Mouse (Mus musculus) left cerebral cortex, postnatal 14 days (tissue): ENCODE measurements around the gene Gm11273. TPM values are rescaled to one million over a fixed set of nuclear protein-coding genes. Genes with fewer than 3 reads are reported as not detected.
"Not testable (repeated sequence)": the region's sequence is repeated elsewhere in the genome, so short reads cannot be mapped to it uniquely, and the experiment has no call there.

ENCODE experiments used
- DNase-seq, 2 experiments: peaks; one replicate each; pipeline ENCODE4 v3.0.0; 2021 to 2022; ENCODE audit warnings: low spot score in 2 of 2, mixed read lengths in 1 of 2
- intact Hi-C: fragments of 180-260 bp; cut with DNase I; formaldehyde crosslinking; loops from one replicate; pipeline ENCODE4 v1.15.1; 2025
- long read RNA-seq, 2 experiments: library from polyadenylated mRNA; stranded (forward); transcript quantifications; one replicate each; pipeline ENCODE4 v2.0.0; 2021
- total RNA-seq, 2 experiments: library from RNA; stranded (reverse); gene quantifications; 2 replicates each; pipeline ENCODE4 v1.2.3; 2021

Gm11273 gene
- 10 to 100 TPM; 59.6 to 63.4 TPM for total RNA-seq
- long read RNA-seq, experiment 1, transcript Gm11273-201 (1 exons, 390 nt) = major isoform, 89 of 89 reads
- long read RNA-seq, experiment 1, partial matches to known transcripts = 0 of 89 reads
- long read RNA-seq, experiment 1, other reads (novel, unspliced or antisense) = 0 of 89 reads
- long read RNA-seq, experiment 2, transcript Gm11273-201 (1 exons, 390 nt) = major isoform, 71 of 71 reads
- long read RNA-seq, experiment 2, partial matches to known transcripts = 0 of 71 reads
- long read RNA-seq, experiment 2, other reads (novel, unspliced or antisense) = 0 of 71 reads

- intact Hi-C loops = not testable (repeated sequence)
Observed at GRCm38 (mm10) chr13:21501182-21501581, at the start of gene Gm11273. Gm11273 (minus strand) TSS chr13:21501418.

GRCm38 (mm10) chr13:21550416-21551110 is 49.3 kb upstream of the Gm11273 start:
- intact Hi-C loops = no loop called here

More at GRCm38 (mm10) chr13:21501182-21501581, at the start of gene Gm11273:
- DNase-seq = not testable (repeated sequence)

GRCm38 (mm10) chr13:21549487-21549886 is 48.3 kb upstream of the Gm11273 start:
- intact Hi-C loops = no loop called here
- no peak for DNase-seq

More at GRCm38 (mm10) chr13:21550416-21551110, 49.3 kb upstream of the Gm11273 start:
- DNase-seq = no peak

- no peak for DNase-seq
- intact Hi-C loops = no loop called here
Observed at GRCm38 (mm10) chr13:21542708-21543107, 41.5 kb upstream of the Gm11273 start, which contains the start of gene Olfr1366. Olfr1366 (minus strand) TSS chr13:21542808.

GRCm38 (mm10) chr13:21530781-21531201 is 29.6 kb upstream of the Gm11273 start, which contains the start of gene Zkscan8:
Zkscan8 (minus strand) TSS chr13:21531120.
- intact Hi-C loops = no loop called here
- peak; percentile 82 to 83 for DNase-seq

GRCm38 (mm10) chr13:21530136-21530535 is 28.9 kb upstream of the Gm11273 start:
- intact Hi-C loops = no loop called here

GRCm38 (mm10) chr13:21506221-21506649 is 5.0 kb upstream of the Gm11273 start:
- intact Hi-C loops = no loop called here
- peak; percentile 74 to 75 for DNase-seq

More at GRCm38 (mm10) chr13:21530136-21530535, 28.9 kb upstream of the Gm11273 start:
- DNase-seq = no peak

GRCm38 (mm10) chr13:21502296-21502695 is 1.1 kb upstream of the Gm11273 start:
- intact Hi-C loops = no loop called here
- no peak for DNase-seq

- intact Hi-C loops = no loop called here
- DNase-seq = peak in 1 of 2 experiments; percentile 12
Observed at GRCm38 (mm10) chr13:21495080-21495479, 6.1 kb downstream of the Gm11273 start, which contains the start of gene AK157302. AK157302 (plus strand) TSS chr13:21495223.

GRCm38 (mm10) chr13:21492847-21493246 is 8.4 kb downstream of the Gm11273 start:
- intact Hi-C loops = no loop called here
- no peak for DNase-seq

- intact Hi-C loops = no loop called here
- no peak for DNase-seq
Observed at GRCm38 (mm10) chr13:21486881-21487280, 14.3 kb downstream of the Gm11273 start.

GRCm38 (mm10) chr13:21478759-21479670 is 22.2 kb downstream of the Gm11273 start, which contains the start of the genes Zkscan4 and Gm10065:
Zkscan4 (plus strand) TSS chr13:21478907.
Gm10065 (minus strand) TSS chr13:21479441.
- DNase-seq = peak; percentile 84
- intact Hi-C loops = loop anchor here (2.0 kb wide), 1 partner anchor 26 kb away; the partner anchor contains the start of gene Zscan26

GRCm38 (mm10) chr13:21472427-21472826 is 28.8 kb downstream of the Gm11273 start:
- intact Hi-C loops = no loop called here
- DNase-seq = no peak

- DNase-seq = no peak
- intact Hi-C loops = no loop called here
Observed at GRCm38 (mm10) chr13:21469097-21469496, 32.1 kb downstream of the Gm11273 start.

- intact Hi-C loops = no loop called here
- DNase-seq = peak; percentile 49 to 74
Observed at GRCm38 (mm10) chr13:21468061-21469019, 32.9 kb downstream of the Gm11273 start, which contains the start of gene Nkapl. Nkapl (minus strand) TSS chr13:21468509.

- no peak for DNase-seq
- intact Hi-C loops = no loop called here
Observed at GRCm38 (mm10) chr13:21467336-21467735, 33.9 kb downstream of the Gm11273 start.

GRCm38 (mm10) chr13:21462516-21462915 is 38.7 kb downstream of the Gm11273 start:
- intact Hi-C loops = not testable (repeated sequence)

GRCm38 (mm10) chr13:21456347-21456746 is 44.9 kb downstream of the Gm11273 start:
- no peak for DNase-seq
- intact Hi-C loops = no loop called here

More at GRCm38 (mm10) chr13:21462516-21462915, 38.7 kb downstream of the Gm11273 start:
- not testable (repeated sequence) for DNase-seq
